In the genomic region with DNA sequence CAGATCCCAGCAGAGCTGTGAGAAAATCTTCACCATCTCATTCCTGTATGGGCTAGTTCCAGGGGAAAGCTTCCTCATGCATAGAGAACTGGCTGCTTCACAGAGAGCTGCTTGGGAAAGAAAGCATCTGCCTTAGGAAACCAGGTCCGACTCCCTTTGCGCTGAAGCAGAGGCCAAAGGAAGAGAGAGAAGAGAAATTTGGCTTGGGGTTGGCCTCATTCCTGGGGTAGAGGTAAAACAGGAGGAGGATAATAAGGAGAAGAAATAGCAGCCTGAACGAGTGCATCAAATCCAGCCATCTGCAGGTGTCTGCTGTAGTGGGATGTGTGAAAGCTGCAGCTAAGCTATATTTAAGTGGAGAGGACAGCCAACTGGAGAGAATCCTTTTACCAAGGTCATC, we compare ENCODE assay signal across 17 mouse cellular contexts.
DNase-seq lines count a peak whose midpoint lies in the region; ATAC-seq and TF ChIP-seq lines count a peak whose summit lies in the region.
"Had no signal": no experiment of that assay in that cellular context is flagged by ENCODE, and none has a peak within 500 bp of the region (broad histone marks: within the 10 kb centered on the region; RNA-seq: fewer than 3 reads in every experiment).

No protein-coding gene starts in this region.

- TF ChIP-seq CTCF in layer of hippocampus, adult 2 months (conservative IDR thresholded peaks at IDR 0.05) = no peak

- no peak overlapping the region for H3K4me2 ChIP-seq in forebrain, embryonic 16.5 days (ENCODE audit: low read length)
- H3K4me2 ChIP-seq: embryonic facial prominence, embryonic 15.5 days; forebrain, embryonic 13.5 days; hindbrain, embryonic 13.5 days; intestine, embryonic 15.5 days; liver, embryonic 13.5 days had no signal

- H3K27me3 ChIP-seq in forebrain, embryonic 16.5 days (replicated peaks; ENCODE audit: control insufficient read depth, insufficient read depth, low read length) = no peaks in the 10 kb centered on the region
- H3K27me3 ChIP-seq: embryonic facial prominence, embryonic 15.5 days; forebrain, embryonic 13.5 days; hindbrain, embryonic 13.5 days; intestine, embryonic 15.5 days; liver, embryonic 13.5 days had no signal

- H3K36me3 ChIP-seq in forebrain, embryonic 16.5 days (ENCODE audit: control insufficient read depth, insufficient read depth) = no peaks in the 10 kb centered on the region
- H3K36me3 ChIP-seq: embryonic facial prominence, embryonic 15.5 days; hindbrain, embryonic 13.5 days; intestine, embryonic 15.5 days; liver, embryonic 13.5 days had no signal

- H3K27ac ChIP-seq in layer of hippocampus, adult 2 months = peak overlapping the region; percentile 25; the same call in 1 of the 2 replicates
- H3K27ac ChIP-seq in forebrain, embryonic 16.5 days (ENCODE audit: low read length) = no peak overlapping the region
- H3K27ac ChIP-seq: embryonic facial prominence, embryonic 15.5 days; forebrain, embryonic 13.5 days; hindbrain, embryonic 13.5 days; intestine, embryonic 15.5 days; kidney, postnatal 0 days; liver, embryonic 13.5 days had no signal

- H3K4me1 ChIP-seq in forebrain, embryonic 16.5 days (replicated peaks; ENCODE audit: control insufficient read depth, insufficient read depth, low read length) = no peaks in the 10 kb centered on the region
- H3K4me1 ChIP-seq: embryonic facial prominence, embryonic 15.5 days; forebrain, embryonic 13.5 days; hindbrain, embryonic 13.5 days; intestine, embryonic 15.5 days; liver, embryonic 13.5 days had no signal

- H3K4me3 ChIP-seq in layer of hippocampus, adult 2 months = no peak overlapping the region
- no peak overlapping the region for H3K4me3 ChIP-seq in forebrain, embryonic 16.5 days (replicated peaks; ENCODE audit: low read length)
- H3K4me3 ChIP-seq: embryonic facial prominence, embryonic 15.5 days; forebrain, embryonic 13.5 days; hindbrain, embryonic 13.5 days; intestine, embryonic 15.5 days; liver, embryonic 13.5 days had no signal

- no peak for ATAC-seq in forebrain, embryonic 16.5 days
- ATAC-seq in megakaryocyte progenitor cell, adult 5-6 weeks (replicated peaks; ENCODE audit: poor library complexity) = no peak
- ATAC-seq: forebrain, embryonic 13.5 days; intestine, embryonic 15.5 days; lung, postnatal 0 days had no signal

- H3K9ac ChIP-seq in forebrain, embryonic 16.5 days (replicated peaks; ENCODE audit: low read depth, low read length) = no peak overlapping the region
- H3K9ac ChIP-seq: embryonic facial prominence, embryonic 15.5 days; forebrain, embryonic 13.5 days; hindbrain, embryonic 13.5 days; intestine, embryonic 15.5 days; liver, embryonic 13.5 days had no signal

- 76% methylated on average over 3 of the region's 3 CpGs for WGBS in forebrain, embryonic 16.5 days

- no peaks in the 10 kb centered on the region for H3K9me3 ChIP-seq in forebrain, embryonic 16.5 days (ENCODE audit: control insufficient read depth, low read length)
- H3K9me3 ChIP-seq: embryonic facial prominence, embryonic 15.5 days; forebrain, embryonic 13.5 days; hindbrain, embryonic 13.5 days; intestine, embryonic 15.5 days; liver, embryonic 13.5 days had no signal

- DNase-seq in layer of hippocampus, adult 2 months (ENCODE audit: low spot score in 2 of 2) = no peak
- DNase-seq in layer of hippocampus, postnatal 25 days (ENCODE audit: extremely low spot score in 1 of 2, low spot score in 1 of 2) = no peak
- peak; percentile 39 to 44 for DNase-seq in cerebellum, postnatal 10 days
- DNase-seq in left cerebral cortex, adult 8-10 months (ENCODE audit: low spot score in 2 of 2) = peak; percentile 13 to 64
- peak; percentile 57 for DNase-seq in right cerebral cortex, postnatal 25 days
- no peak for DNase-seq in ovary, postnatal 36 days (ENCODE audit: low spot score)
- DNase-seq: B cell, adult 2 months; heart, postnatal 10 days; liver, embryonic 13.5 days had no signal

Comparison
In these comparisons a context has a peak if more than half of its experiments do, and no peak if none do; other contexts are left out.
1. DNase-seq: peak in cerebellum, postnatal 10 days (2 of 2), left cerebral cortex, adult 8-10 months (2 of 2) and right cerebral cortex, postnatal 25 days (single experiment); none in layer of hippocampus, adult 2 months (0 of 2), layer of hippocampus, postnatal 25 days (0 of 2) and ovary, postnatal 36 days (single experiment).